Mouse (Mus musculus) embryonic facial prominence, embryonic 11.5 days (tissue): ENCODE data around the gene Ssh1. TPM values are rescaled to one million over a fixed set of nuclear protein-coding genes. Genes with fewer than 3 reads are reported as not detected.
A peak's percentile ranks its signal among the peaks of the same experiment; 100 is the strongest.

ENCODE experiments used
- ATAC-seq: fragments of 200-750 bp; cut with Nextera tagmentation; replicated peaks from 2 replicates; pipeline ENCODE4 v1.8.0; 2017; ENCODE audit warnings: low read depth; ENCODE audit not compliant: insufficient number of reproducible peaks, low FRiP score, low TSS enrichment
- DNase-seq: peaks from one replicate; pipeline ENCODE4 v3.0.0-alpha.2; 2015; ENCODE audit warnings: low spot score
- H3K27ac ChIP-seq: fragments of 300-500 bp; sonication (generic); replicated peaks from 2 replicates; pipeline ENCODE4 v1.5.1; 2014; ENCODE audit warnings: mild to moderate bottlenecking, low read depth, low read length, control low read depth
- H3K27me3 ChIP-seq: fragments of 300-500 bp; sonication (generic); 2 replicates; pipeline ENCODE4 v1.6.1; 2014; ENCODE audit warnings: mild to moderate bottlenecking, low read length, moderate library complexity, mixed read lengths; ENCODE audit not compliant: control insufficient read depth, insufficient read depth
- H3K36me3 ChIP-seq: fragments of 300-500 bp; sonication (generic); replicated peaks from 2 replicates; pipeline ENCODE4 v1.6.1; 2014; ENCODE audit warnings: low read depth, mild to moderate bottlenecking, low read length, moderate library complexity, mixed read lengths; ENCODE audit not compliant: control insufficient read depth, insufficient read depth
- H3K4me1 ChIP-seq: fragments of 300-500 bp; sonication (generic); 2 replicates; pipeline ENCODE4 v1.6.1; 2014; ENCODE audit warnings: low read length, mixed read lengths; ENCODE audit not compliant: control insufficient read depth, insufficient read depth
- H3K4me2 ChIP-seq: fragments of 300-500 bp; sonication (generic); 2 replicates; pipeline ENCODE4 v1.6.1; 2014; ENCODE audit warnings: low read depth, mild to moderate bottlenecking, control low read depth, low read length, moderate library complexity
- H3K4me3 ChIP-seq: fragments of 300-500 bp; sonication (generic); 2 replicates; pipeline ENCODE4 v1.5.1; 2014; ENCODE audit warnings: low read depth, low read length, control low read depth
- H3K9ac ChIP-seq: fragments of 300-500 bp; sonication (generic); replicated peaks from 2 replicates; pipeline ENCODE4 v1.6.1; 2014; ENCODE audit warnings: mild to moderate bottlenecking, control low read depth, low read length
- H3K9me3 ChIP-seq: fragments of 300-500 bp; sonication (generic); replicated peaks from 2 replicates; pipeline ENCODE4 v1.6.1; 2016; ENCODE audit warnings: mild to moderate bottlenecking, low read length, inconsistent platforms, mixed read lengths; ENCODE audit not compliant: control insufficient read depth
- WGBS: fragments of 180-500 bp; shearing (Covaris S2); extraction: QIAGEN DNeasy Blood & Tissue Kit; methylation state at CpG from one replicate; pipeline ENCODE4 v1.1.7; 2014; 5-methylcytosine and 5-hydroxymethylcytosine counted together
- polyA plus RNA-seq: library from polyadenylated mRNA; unstranded; fragments of >200 nt; fragmentation: Nextera tagmentation; extraction: Ambion mirVana; gene quantifications from 2 replicates; pipeline ENCODE4 v1.2.1, GENCODE M21; 2014

The Ssh1 gene
- polyA plus RNA-seq, 1 experiment from 2014 or later = 26.0 TPM

GRCm38 (mm10) chr5:114006974-114007373 lies 13.3 kb upstream of the Ssh1 start:
- no peaks in the 10 kb centered on the region for H3K36me3 ChIP-seq
- no peaks in the 10 kb centered on the region for H3K9me3 ChIP-seq
- H3K4me3 ChIP-seq = no peak overlapping the region
- no peaks in the 10 kb centered on the region for H3K4me1 ChIP-seq
- H3K27ac ChIP-seq = no peak overlapping the region
- H3K27me3 ChIP-seq = no peaks in the 10 kb centered on the region
- WGBS = 77% methylated on average over 4 of the region's 4 CpGs
- H3K4me2 ChIP-seq = no peak overlapping the region
- no peak overlapping the region for H3K9ac ChIP-seq
- ATAC-seq = no peak
- DNase-seq = no peak

- DNase-seq = no peak
- no peak overlapping the region for H3K27ac ChIP-seq
- H3K9ac ChIP-seq = no peak overlapping the region
- ATAC-seq = no peak
- H3K27me3 ChIP-seq = no peaks in the 10 kb centered on the region
- H3K4me1 ChIP-seq = no peaks in the 10 kb centered on the region
- H3K9me3 ChIP-seq = no peaks in the 10 kb centered on the region
- no peak overlapping the region for H3K4me3 ChIP-seq
- no peaks in the 10 kb centered on the region for H3K36me3 ChIP-seq
- H3K4me2 ChIP-seq = no peak overlapping the region
- 88% methylated on average over 5 of the region's 5 CpGs for WGBS
These were observed 11.4 kb upstream of the Ssh1 start for GRCm38 (mm10) chr5:114005100-114005499.

GRCm38 (mm10) chr5:114004573-114004972 lies 10.9 kb upstream of the Ssh1 start:
- Histone ChIP-seq H3K4me1 (no peaks in the 10 kb centered on the region), H3K4me3 (no peak overlapping the region), H3K27ac (no peak overlapping the region), H3K36me3 (no peaks in the 10 kb centered on the region), H3K27me3 (no peaks in the 10 kb centered on the region), H3K9ac (no peak overlapping the region), H3K4me2 (no peak overlapping the region), H3K9me3 (no peaks in the 10 kb centered on the region)
- 85% methylated on average over 11 of the region's 11 CpGs for WGBS
- DNase-seq = no peak
- no peak for ATAC-seq

- 55% methylated on average over 5 of the region's 5 CpGs for WGBS
- H3K36me3 ChIP-seq = no peaks in the 10 kb centered on the region
- H3K27ac ChIP-seq = no peak within 1 kb of the TSS
These were observed 9.8 kb upstream of the Ssh1 start, which contains the start of gene Dao for GRCm38 (mm10) chr5:114003542-114003941. TSS of gene Dao (plus strand) at chr5:114003703.

GRCm38 (mm10) chr5:113999382-113999781 lies 5.7 kb upstream of the Ssh1 start:
- H3K4me1 ChIP-seq = no peaks in the 10 kb centered on the region
- ATAC-seq (no peak), DNase-seq (no peak)
- no peaks in the 10 kb centered on the region for H3K27me3 ChIP-seq
- H3K36me3 ChIP-seq = no peaks in the 10 kb centered on the region
- no peak overlapping the region for H3K4me3 ChIP-seq
- H3K27ac ChIP-seq = no peak overlapping the region
- H3K9ac ChIP-seq = no peak overlapping the region
- H3K4me2 ChIP-seq = no peak overlapping the region
- no peaks in the 10 kb centered on the region for H3K9me3 ChIP-seq
- WGBS = 59% methylated on average over 5 of the region's 5 CpGs

More at GRCm38 (mm10) chr5:114003542-114003941, 9.8 kb upstream of the Ssh1 start, which contains the start of gene Dao:
- Histone ChIP-seq H3K9me3 (no peaks in the 10 kb centered on the region), H3K9ac (no peak within 1 kb of the TSS), H3K4me2 (no peak within 1 kb of the TSS), H3K4me1 (no peaks in the 10 kb centered on the region), H3K4me3 (no peak within 1 kb of the TSS), H3K27me3 (no peaks in the 10 kb centered on the region)
- DNase-seq (no peak), ATAC-seq (no peak)

- 55% methylated on average over 2 of the region's 2 CpGs for WGBS
- H3K27me3 ChIP-seq = no peaks in the 10 kb centered on the region
- no peaks in the 10 kb centered on the region for H3K36me3 ChIP-seq
- H3K9ac ChIP-seq = no peak overlapping the region
- H3K27ac ChIP-seq = no peak overlapping the region
- no peak overlapping the region for H3K4me3 ChIP-seq
- no peaks in the 10 kb centered on the region; the same call in 1 of the 2 replicates for H3K4me1 ChIP-seq
- DNase-seq = no peak
- H3K4me2 ChIP-seq = no peak overlapping the region
- no peak for ATAC-seq
- no peaks in the 10 kb centered on the region for H3K9me3 ChIP-seq
These were observed 2.8 kb upstream of the Ssh1 start for GRCm38 (mm10) chr5:113996458-113996857.

GRCm38 (mm10) chr5:113993031-113993486 lies 635 bp downstream of the Ssh1 start:
- Histone ChIP-seq H3K4me3 (peak overlapping the region; percentile 78), H3K4me1 (no peaks in the 10 kb centered on the region; the same call in 1 of the 2 replicates), H3K27me3 (no peaks in the 10 kb centered on the region), H3K36me3 (no peaks in the 10 kb centered on the region; the same call in none of the 2 replicates), H3K27ac (peak overlapping the region; percentile 83), H3K9me3 (no peaks in the 10 kb centered on the region), H3K4me2 (peak overlapping the region; percentile 64), H3K9ac (peak overlapping the region; percentile 86)
- peak; percentile 90 for ATAC-seq
- under 1% methylated on average over 20 of the region's 22 CpGs for WGBS
- peak; percentile 62 for DNase-seq

GRCm38 (mm10) chr5:113992339-113992831 lies 1.3 kb downstream of the Ssh1 start:
- peak overlapping the region; percentile 83 for H3K27ac ChIP-seq
- H3K9ac ChIP-seq = peak overlapping the region; percentile 86
- no peaks in the 10 kb centered on the region for H3K27me3 ChIP-seq
- H3K4me3 ChIP-seq = peak overlapping the region; percentile 78
- H3K4me2 ChIP-seq = peak overlapping the region; percentile 64
- no peaks in the 10 kb centered on the region; the same call in none of the 2 replicates for H3K36me3 ChIP-seq
- no peaks in the 10 kb centered on the region for H3K9me3 ChIP-seq
- DNase-seq = peak; percentile 30
- WGBS = 43% methylated on average over 12 of the region's 12 CpGs
- no peaks in the 10 kb centered on the region; the same call in 1 of the 2 replicates for H3K4me1 ChIP-seq
- no peak for ATAC-seq
